Comparison of ENCODE assay signal across 17 mouse cellular contexts in the genomic region with DNA sequence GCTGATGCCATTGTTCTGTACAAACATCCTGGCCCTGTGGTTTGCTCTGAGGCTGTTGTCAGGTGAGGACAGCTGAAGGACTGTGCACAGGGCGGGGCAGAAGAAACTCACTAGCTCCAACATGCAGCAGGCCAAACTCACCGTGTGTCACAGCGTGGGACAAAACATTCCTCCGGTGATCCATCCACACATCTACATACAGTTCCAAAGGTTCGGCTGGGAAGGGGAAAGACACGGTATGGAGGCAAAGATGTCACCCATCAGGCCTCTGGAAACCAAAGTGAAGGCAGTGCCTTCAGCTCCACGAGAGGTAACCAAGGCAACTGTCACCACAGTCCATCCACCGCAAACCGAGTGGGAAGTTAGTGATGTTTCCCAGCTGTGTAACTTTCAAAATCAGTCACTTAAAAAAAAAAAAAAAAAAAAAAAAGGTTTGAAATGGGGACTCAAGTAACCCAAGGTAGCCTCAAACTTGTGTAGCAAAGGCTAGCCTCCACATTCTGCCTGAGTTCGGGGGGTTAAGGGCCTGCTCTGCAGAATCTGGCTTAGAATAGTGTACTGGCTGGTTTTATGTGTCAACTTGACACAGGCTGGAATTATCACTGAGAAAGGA. TPM values are rescaled to one million over a fixed set of nuclear protein-coding genes. Genes with fewer than 3 reads are reported as not detected.
DNase-seq lines count a peak whose midpoint lies in the region; ATAC-seq lines count a peak whose summit lies in the region.
"Had no signal": no experiment of that assay in that cellular context is flagged by ENCODE, and none has a peak within 500 bp of the region (broad histone marks: within the 10 kb centered on the region; RNA-seq: fewer than 3 reads in every experiment).

A gene (minus strand): TSS at position 270 of the 613 bp plus-strand sequence.

- no peak within 1 kb of the TSS for H3K27ac ChIP-seq in hindbrain, embryonic 13.5 days
- H3K27ac ChIP-seq in liver, embryonic 12.5 days: no peak within 1 kb of the TSS
- H3K27ac ChIP-seq in midbrain, embryonic 11.5 days (ENCODE audit: low read depth, low read length): no peak within 1 kb of the TSS
- H3K27ac ChIP-seq: embryonic facial prominence, embryonic 13.5 days; forebrain, embryonic 12.5 days; limb, embryonic 10.5 days; midbrain, embryonic 15.5 days had no signal

- peak; percentile 5 for DNase-seq in thymus, postnatal 25 days
- DNase-seq in thymus, postnatal 4 days: no peak
- peak; percentile 86 for DNase-seq in induced T-regulatory cell, adult 2 months (ENCODE audit: low read depth)
- DNase-seq in midbrain, embryonic 11.5 days (ENCODE audit: low spot score, missing footprints): no peak
- DNase-seq: cerebellum, postnatal 14 days; kidney, adult 11 months; layer of hippocampus, adult 9-11 months; right cerebral cortex, postnatal 4 days; thymus, adult 18-20 months had no signal

- H3K9me3 ChIP-seq in hindbrain, embryonic 13.5 days: no peaks in the 10 kb centered on the region
- no peaks in the 10 kb centered on the region for H3K9me3 ChIP-seq in liver, embryonic 12.5 days (replicated peaks)
- H3K9me3 ChIP-seq in midbrain, embryonic 11.5 days (ENCODE audit: control insufficient read depth, low read length): no peaks in the 10 kb centered on the region
- H3K9me3 ChIP-seq: embryonic facial prominence, embryonic 13.5 days; forebrain, embryonic 12.5 days; limb, embryonic 10.5 days; midbrain, embryonic 15.5 days had no signal

- H3K9ac ChIP-seq in hindbrain, embryonic 13.5 days: no peak within 1 kb of the TSS
- no peak within 1 kb of the TSS for H3K9ac ChIP-seq in liver, embryonic 12.5 days
- no peak within 1 kb of the TSS for H3K9ac ChIP-seq in midbrain, embryonic 11.5 days (ENCODE audit: low read length)
- H3K9ac ChIP-seq: embryonic facial prominence, embryonic 13.5 days; forebrain, embryonic 12.5 days; midbrain, embryonic 15.5 days had no signal

- ATAC-seq in megakaryocyte, adult 5-6 weeks (ENCODE audit: poor library complexity, severe bottlenecking): peak; percentile 62
- ATAC-seq in hindbrain, embryonic 13.5 days (ENCODE audit: low FRiP score): no peak
- no peak for ATAC-seq in liver, embryonic 12.5 days
- ATAC-seq in midbrain, embryonic 11.5 days (ENCODE audit: low FRiP score): no peak
- ATAC-seq: midbrain, embryonic 15.5 days had no signal

- H3K4me1 ChIP-seq in hindbrain, embryonic 13.5 days (replicated peaks): no peaks in the 10 kb centered on the region
- no peaks in the 10 kb centered on the region for H3K4me1 ChIP-seq in liver, embryonic 12.5 days
- no peaks in the 10 kb centered on the region for H3K4me1 ChIP-seq in midbrain, embryonic 11.5 days (ENCODE audit: control insufficient read depth, insufficient read depth, low read length)
- H3K4me1 ChIP-seq: embryonic facial prominence, embryonic 13.5 days; midbrain, embryonic 15.5 days had no signal

- no peak within 1 kb of the TSS for H3K4me3 ChIP-seq in hindbrain, embryonic 13.5 days
- H3K4me3 ChIP-seq in liver, embryonic 12.5 days: no peak within 1 kb of the TSS
- no peak within 1 kb of the TSS for H3K4me3 ChIP-seq in midbrain, embryonic 11.5 days (ENCODE audit: low read depth, low read length)
- H3K4me3 ChIP-seq: embryonic facial prominence, embryonic 13.5 days; forebrain, embryonic 12.5 days; limb, embryonic 10.5 days; midbrain, embryonic 15.5 days had no signal

- 80% methylated on average over 10 of the region's 10 CpGs for WGBS in hindbrain, embryonic 13.5 days
- 62% methylated on average over 10 of the region's 10 CpGs for whole genome bisulfite sequencing in liver, embryonic 12.5 days (ENCODE audit: insufficient replicate concordance)
- 86% methylated on average over 10 of the region's 10 CpGs for WGBS in midbrain, embryonic 11.5 days

- H3K36me3 ChIP-seq in hindbrain, embryonic 13.5 days: no peaks in the 10 kb centered on the region
- H3K36me3 ChIP-seq in liver, embryonic 12.5 days: no peaks in the 10 kb centered on the region
- no peaks in the 10 kb centered on the region for H3K36me3 ChIP-seq in midbrain, embryonic 11.5 days (ENCODE audit: control insufficient read depth, insufficient read depth, low read length)
- H3K36me3 ChIP-seq: embryonic facial prominence, embryonic 13.5 days; forebrain, embryonic 12.5 days; limb, embryonic 10.5 days; midbrain, embryonic 15.5 days had no signal

- H3K4me2 ChIP-seq in hindbrain, embryonic 13.5 days: no peak within 1 kb of the TSS
- H3K4me2 ChIP-seq in liver, embryonic 12.5 days: no peak within 1 kb of the TSS
- H3K4me2 ChIP-seq in midbrain, embryonic 11.5 days: no peak within 1 kb of the TSS
- H3K4me2 ChIP-seq: embryonic facial prominence, embryonic 13.5 days; forebrain, embryonic 12.5 days; midbrain, embryonic 15.5 days had no signal

- 0 out of 2 replicates have a peak, but pooled peaks cover 3% of the 10 kb centered on the region for H3K27me3 ChIP-seq in hindbrain, embryonic 13.5 days
- no peaks in the 10 kb centered on the region for H3K27me3 ChIP-seq in liver, embryonic 12.5 days (replicated peaks)
- no peaks in the 10 kb centered on the region for H3K27me3 ChIP-seq in midbrain, embryonic 11.5 days (ENCODE audit: control insufficient read depth, insufficient read depth, low read length)
- H3K27me3 ChIP-seq: embryonic facial prominence, embryonic 13.5 days; forebrain, embryonic 12.5 days; midbrain, embryonic 15.5 days had no signal

RNA-seq across cellular contexts. Expression of the gene that starts here (rescaled TPM):
- 1.2 and 2.5 TPM in 2 replicates for total RNA-seq in megakaryocyte, adult 5-6 weeks (2015)
- total RNA-seq in megakaryocyte, adult 5-6 weeks (2017): 0.89 and 1.2 TPM in 2 replicates
- not detected in 2 replicates for polyA plus RNA-seq in hindbrain, embryonic 13.5 days (2015; fragmentation: Nextera tagmentation; extraction: Ambion mirVana)
- not detected in 2 replicates for polyA plus RNA-seq in liver, embryonic 12.5 days (2016; fragmentation: Nextera tagmentation; extraction: Ambion mirVana)
- not detected in 2 replicates for polyA plus RNA-seq in midbrain, embryonic 11.5 days (2014; fragmentation: Nextera tagmentation; extraction: Ambion mirVana)
- polyA plus RNA-seq: embryonic facial prominence, embryonic 13.5 days; forebrain, embryonic 12.5 days; heart, postnatal 0 days; limb, embryonic 10.5 days; midbrain, embryonic 15.5 days had no signal

Comparison
In these comparisons a context has a peak if more than half of its experiments do, and no peak if none do; other contexts are left out.
1. DNase-seq: peak in thymus, postnatal 25 days (single experiment) and induced T-regulatory cell, adult 2 months (single experiment); none in thymus, postnatal 4 days (single experiment) and midbrain, embryonic 11.5 days (single experiment).